8 mouse cellular contexts compared by ENCODE assay signal in the genomic region with DNA sequence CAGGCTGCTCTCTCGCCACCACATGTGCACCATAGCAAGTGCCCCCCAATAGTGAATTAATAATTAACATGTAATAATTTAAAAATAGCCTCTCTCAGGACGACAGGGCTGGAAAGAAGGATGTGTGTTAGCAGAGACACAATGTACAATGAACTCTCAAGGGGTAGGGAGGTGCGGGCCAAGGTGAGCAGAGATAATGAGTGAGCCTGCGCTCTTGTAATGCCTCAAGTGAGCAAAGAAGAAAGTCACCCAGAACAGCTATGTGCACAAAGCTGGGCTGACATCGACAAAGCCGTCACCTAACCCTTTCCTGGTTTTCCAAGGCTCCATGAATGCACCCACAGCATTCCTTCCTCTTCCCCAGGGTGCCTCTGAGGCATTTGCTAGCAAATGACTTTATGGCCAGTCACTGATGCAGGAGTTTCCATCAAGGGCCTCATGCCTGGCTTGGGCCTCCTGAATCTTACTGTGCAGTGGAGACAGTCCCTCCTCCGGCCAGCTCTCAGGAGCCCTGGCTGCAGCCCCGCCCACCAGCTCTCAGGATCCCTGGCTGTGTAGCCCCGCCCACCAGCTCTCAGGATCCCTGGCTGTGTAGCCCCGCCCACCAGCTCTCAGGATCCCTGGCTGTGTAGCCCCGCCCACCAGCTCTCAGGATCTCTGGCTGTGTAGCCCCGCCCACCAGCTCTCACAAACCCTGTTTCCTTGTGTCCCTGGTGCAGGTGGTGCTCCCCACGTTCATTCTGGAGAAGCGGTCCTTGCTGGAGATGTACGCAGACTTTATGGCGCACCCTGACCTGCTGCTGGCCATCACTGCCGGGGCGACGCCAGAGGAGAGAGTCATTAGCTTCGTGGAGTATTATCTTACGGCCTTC.
DNase-seq lines count a peak whose midpoint lies in the region; ATAC-seq and TF ChIP-seq lines count a peak whose summit lies in the region.

No protein-coding gene starts in this region.

- DNase-seq in forebrain, embryonic 10.5 days (ENCODE audit: extremely low spot score, low spot score), result peak; percentile 53
- DNase-seq in forebrain, postnatal 0 days, result no peak
- DNase-seq in embryo, embryonic 11 days, result peak; percentile 87
- peak; percentile 69 for DNase-seq in kidney, postnatal 10 days
- DNase-seq in lung, postnatal 36 days, result peak; percentile 78
- no peak for DNase-seq in layer of hippocampus, adult 8-10 months (ENCODE audit: low spot score in 2 of 2)
- no peak for DNase-seq in left cerebral cortex, postnatal 25 days (ENCODE audit: low spot score in 2 of 2)

- no peaks in the 10 kb centered on the region for H3K36me3 ChIP-seq in forebrain, embryonic 10.5 days (replicated peaks)
- H3K36me3 ChIP-seq in forebrain, postnatal 0 days (ENCODE audit: insufficient read depth), result no peaks in the 10 kb centered on the region

- no peak for ATAC-seq in forebrain, postnatal 0 days
- ATAC-seq in monocyte, adult 5-6 weeks (replicated peaks; ENCODE audit: insufficient number of reproducible peaks, low FRiP score, low TSS enrichment, poor library complexity, severe bottlenecking), result no peak

- intact Hi-C loops in left cerebral cortex, postnatal 25 days (cut with DNase I), result no loop called here

- no peaks in the 10 kb centered on the region for H3K9me3 ChIP-seq in forebrain, embryonic 10.5 days
- no peaks in the 10 kb centered on the region for H3K9me3 ChIP-seq in forebrain, postnatal 0 days (ENCODE audit: low read length)

- no peak for TF ChIP-seq CTCF in forebrain, postnatal 0 days (IDR thresholded peaks at IDR 0.05; ENCODE audit: low read depth)

- peaks cover 33% of the 10 kb centered on the region for H3K4me1 ChIP-seq in forebrain, embryonic 10.5 days
- H3K4me1 ChIP-seq in forebrain, postnatal 0 days (ENCODE audit: insufficient read depth), result no peaks in the 10 kb centered on the region

- no peak overlapping the region for H3K4me2 ChIP-seq in forebrain, postnatal 0 days (ENCODE audit: low read depth)

- H3K27ac ChIP-seq in forebrain, embryonic 10.5 days, result peak overlapping the region; percentile 68
- no peak overlapping the region for H3K27ac ChIP-seq in forebrain, postnatal 0 days (ENCODE audit: low read depth, low read length)

- H3K4me3 ChIP-seq in forebrain, embryonic 10.5 days, result peak overlapping the region; percentile 38
- H3K4me3 ChIP-seq in forebrain, postnatal 0 days (ENCODE audit: low read depth, low read length), result no peak overlapping the region

- no peak overlapping the region for H3K9ac ChIP-seq in forebrain, postnatal 0 days

- 25% methylated on average over 21 of the region's 21 CpGs for WGBS in forebrain, embryonic 10.5 days
- WGBS in forebrain, postnatal 0 days, result 36% methylated on average over 21 of the region's 21 CpGs

- no peaks in the 10 kb centered on the region for H3K27me3 ChIP-seq in forebrain, embryonic 10.5 days (ENCODE audit: poor library complexity, severe bottlenecking)
- no peaks in the 10 kb centered on the region for H3K27me3 ChIP-seq in forebrain, postnatal 0 days (ENCODE audit: insufficient read depth, low read length)

Comparison
In these comparisons a context has a peak if more than half of its experiments do, and no peak if none do; other contexts are left out.
1. DNase-seq: peak in forebrain, embryonic 10.5 days (single experiment), embryo, embryonic 11 days (single experiment), kidney, postnatal 10 days (single experiment) and lung, postnatal 36 days (single experiment); none in forebrain, postnatal 0 days (single experiment), layer of hippocampus, adult 8-10 months (0 of 2) and left cerebral cortex, postnatal 25 days (0 of 2).